Mouse (Mus musculus) hematopoietic stem cell, adult 5-6 weeks (primary cell): ENCODE measurements at regions not wholly inside any gene's neighbourhood (a gene's known extent, or its start where the extent isn't known, plus 50 kb on each side); places are given as distances from the start of the nearest gene placed in this dataset.
"Not testable (repeated sequence)": the region's sequence is repeated elsewhere in the genome, so short reads cannot be mapped to it uniquely, and the experiment has no call there.

Experiments used
- ATAC-seq, 2 experiments: fragments of 125-278 bp in 1 of 2; replicated peaks in 1 of 2; 2 replicates each; pipeline ENCODE4 v1.8.0; 2016 to 2017; ENCODE audit warnings: inconsistent platforms in 2 of 2, mild to moderate bottlenecking in 2 of 2, moderate number of reproducible peaks in 2 of 2, low read depth in 1 of 2, moderate TSS enrichment in 1 of 2; ENCODE audit not compliant: low FRiP score in 2 of 2, poor library complexity in 2 of 2, severe bottlenecking in 2 of 2, insufficient read depth in 1 of 2, low TSS enrichment in 1 of 2

- ATAC-seq = no peak
These were observed 403.1 kb downstream of the Zpld1 start for GRCm38 (mm10) chr16:54894661-54895060.

GRCm38 (mm10) chr16:54857369-54857768 lies 440.4 kb downstream of the Zpld1 start:
- no peak for ATAC-seq

GRCm38 (mm10) chr16:54842996-54843395 lies 454.8 kb downstream of the Zpld1 start:
- ATAC-seq = not testable (repeated sequence)
